Mouse (Mus musculus) CD8-positive naive resting alpha-beta T cell, adult 2 months (primary cell): ENCODE data around the gene Cdan1.

Experiments
- DNase-seq, 2 experiments: peaks; one replicate each; pipeline ENCODE4 v3.0.0; 2022; ENCODE audit warnings: low read depth in 2 of 2, low spot score in 2 of 2

Cdan1 gene

DNA sequence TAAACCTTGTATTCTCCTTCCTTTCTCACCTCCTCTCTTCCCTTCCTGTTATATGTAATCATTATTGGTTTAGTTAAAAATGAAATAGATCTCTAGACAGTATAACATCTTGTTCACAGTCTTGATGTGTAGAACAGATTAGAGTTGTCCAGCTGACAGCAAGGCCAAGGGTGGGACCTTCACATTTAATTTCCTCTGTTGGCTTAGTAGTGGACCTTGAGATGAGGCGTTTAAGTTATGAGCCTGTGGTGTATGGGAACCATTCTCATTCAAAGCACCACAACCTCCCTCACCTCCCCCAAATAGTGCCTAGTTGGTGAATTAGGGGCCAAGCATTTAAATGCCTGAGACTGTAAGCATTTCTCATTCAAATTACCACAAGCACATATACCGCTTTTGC is 182.5 kb downstream of the Cdan1 start:
- DNase-seq, result no peak
